Mouse (Mus musculus) heart, postnatal 0 days (tissue): Measurements from ENCODE around the gene Klk1b1. TPM values are rescaled to one million over a fixed set of nuclear protein-coding genes. Genes with fewer than 3 reads are reported as not detected.
"Not testable (repeated sequence)": the region's sequence is repeated elsewhere in the genome, so short reads cannot be mapped to it uniquely, and the experiment has no call there.

Experiments used
- ATAC-seq: fragments of 200-750 bp; cut with Nextera tagmentation; 2 replicates; pipeline ENCODE4 v1.8.0; 2017; ENCODE audit warnings: low read depth, moderate number of reproducible peaks, moderate library complexity; ENCODE audit not compliant: insufficient read depth
- DNase-seq: peaks from one replicate; pipeline ENCODE4 v3.0.0-alpha.2; 2016; ENCODE audit warnings: low spot score
- H3K27ac ChIP-seq: fragments of 300-500 bp; sonication (generic); 2 replicates; pipeline ENCODE4 v1.5.1; 2014; ENCODE audit warnings: low read depth, mild to moderate bottlenecking
- H3K27me3 ChIP-seq: fragments of 300-500 bp; sonication (generic); 2 replicates; pipeline ENCODE4 v1.6.1; 2014; ENCODE audit warnings: low read length, mixed read lengths; ENCODE audit not compliant: control insufficient read depth, insufficient read depth
- H3K36me3 ChIP-seq: fragments of 300-500 bp; sonication (generic); replicated peaks from 2 replicates; pipeline ENCODE4 v1.6.1; 2014; ENCODE audit warnings: low read length, mixed read lengths; ENCODE audit not compliant: control insufficient read depth, insufficient read depth
- H3K4me1 ChIP-seq: fragments of 300-500 bp; sonication (generic); 2 replicates; pipeline ENCODE4 v1.6.1; 2014; ENCODE audit warnings: antibody characterized with exemption; ENCODE audit not compliant: control insufficient read depth, insufficient read depth
- H3K4me2 ChIP-seq: fragments of 300-500 bp; sonication (generic); 2 replicates; pipeline ENCODE4 v1.6.1; 2014; ENCODE audit warnings: low read depth, mild to moderate bottlenecking, low read length, moderate library complexity
- H3K4me3 ChIP-seq: fragments of 300-500 bp; sonication (generic); 2 replicates; pipeline ENCODE4 v1.5.1; 2014; ENCODE audit warnings: low read depth, low read length
- H3K9ac ChIP-seq: fragments of 300-500 bp; sonication (generic); replicated peaks from 2 replicates; pipeline ENCODE4 v1.6.1; 2014; ENCODE audit warnings: low read depth, low read length, mixed read lengths
- H3K9me3 ChIP-seq: fragments of 300-500 bp; sonication (generic); replicated peaks from 2 replicates; pipeline ENCODE4 v1.6.1; 2016; ENCODE audit warnings: low read length; ENCODE audit not compliant: control insufficient read depth
- CTCF ChIP-seq: IDR thresholded peaks from 2 replicates; pipeline ENCODE4 v1.5.1; 2016; ENCODE audit warnings: antibody characterized with exemption, control low read depth, low read depth
- EP300 ChIP-seq: IDR thresholded peaks from 2 replicates; pipeline ENCODE4 v1.6.1; 2016; ENCODE audit warnings: antibody characterized with exemption, low read depth
- WGBS: fragments of 180-500 bp; shearing (Covaris S2); extraction: QIAGEN DNeasy Blood & Tissue Kit; methylation state at CpG from one replicate; pipeline ENCODE4 v1.1.7; 2014; 5-methylcytosine and 5-hydroxymethylcytosine counted together
- polyA plus RNA-seq: library from polyadenylated mRNA; unstranded; fragments of >200 nt; fragmentation: Nextera tagmentation; extraction: Ambion mirVana; gene quantifications from 2 replicates; pipeline ENCODE4 v1.2.1, GENCODE M21; 2015
- total RNA-seq: library from RNA; depleted of rRNA; stranded (reverse); fragments of >200 nt; gene quantifications from 2 replicates; pipeline ENCODE4 v1.2.3, GENCODE M21; 2014; ENCODE audit warnings: low replicate concordance; rRNA removed

Gene Klk1b1
- total and polyA plus RNA-seq, 2 experiments from 2014 or later, result not detected

DNA sequence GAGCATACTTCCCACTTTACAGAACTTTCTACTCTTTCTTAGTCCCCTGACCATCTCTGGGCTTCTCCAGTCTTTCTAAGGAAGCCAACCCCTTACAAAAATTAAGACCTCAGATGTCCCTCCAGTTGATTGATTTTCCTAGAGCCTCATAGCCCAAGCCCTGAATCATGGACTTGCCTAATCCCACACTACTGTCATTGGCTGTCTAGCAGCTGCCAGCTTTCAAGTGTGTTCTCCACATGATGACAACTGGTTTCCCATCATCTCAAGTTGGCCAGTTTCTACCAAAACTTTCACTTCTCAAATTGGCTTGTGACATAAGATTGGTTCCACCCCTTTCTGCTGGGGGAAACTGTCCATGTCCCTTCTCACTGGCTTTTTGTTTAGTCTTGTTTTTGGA, 38.3 kb downstream of the Klk1b1 start:
- DNase-seq (no peak), ATAC-seq (no peak)
- Histone ChIP-seq H3K4me2 (no peak overlapping the region), H3K4me3 (no peak overlapping the region), H3K4me1 (no peaks in the 10 kb centered on the region), H3K27ac (no peak overlapping the region), H3K36me3 (no peaks in the 10 kb centered on the region), H3K9ac (no peak overlapping the region), H3K27me3 (no peaks in the 10 kb centered on the region), H3K9me3 (no peaks in the 10 kb centered on the region)
- TF ChIP-seq CTCF (no peak), EP300 (no peak)

DNA sequence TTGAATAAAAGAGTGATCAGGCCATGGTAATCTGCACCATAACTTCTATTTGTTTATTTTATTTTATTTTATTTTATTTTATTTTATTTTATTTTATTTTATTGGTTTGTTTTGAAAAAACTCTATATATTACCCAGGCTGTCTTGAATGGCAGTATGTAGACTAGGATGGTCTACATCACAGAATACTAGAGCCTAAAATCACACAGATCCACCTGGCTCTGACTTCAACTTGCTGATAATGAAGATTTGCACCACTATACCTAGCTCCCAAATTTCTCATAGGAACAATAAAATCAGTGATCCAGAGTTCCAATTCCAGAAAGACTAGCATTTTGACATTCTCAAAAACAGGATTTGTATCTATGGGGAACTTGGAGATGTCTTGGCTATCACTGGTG, 45.3 kb downstream of the Klk1b1 start, which contains the start of gene Klk1b26:
Klk1b26 (plus strand) TSS at position 301 of the 400 bp plus-strand sequence.
- not testable (repeated sequence) for H3K4me2 ChIP-seq, DNase-seq, ATAC-seq, H3K9ac ChIP-seq, H3K4me1 ChIP-seq, H3K27me3 ChIP-seq, H3K27ac ChIP-seq, H3K4me3 ChIP-seq, H3K9me3 ChIP-seq, H3K36me3 ChIP-seq

DNA sequence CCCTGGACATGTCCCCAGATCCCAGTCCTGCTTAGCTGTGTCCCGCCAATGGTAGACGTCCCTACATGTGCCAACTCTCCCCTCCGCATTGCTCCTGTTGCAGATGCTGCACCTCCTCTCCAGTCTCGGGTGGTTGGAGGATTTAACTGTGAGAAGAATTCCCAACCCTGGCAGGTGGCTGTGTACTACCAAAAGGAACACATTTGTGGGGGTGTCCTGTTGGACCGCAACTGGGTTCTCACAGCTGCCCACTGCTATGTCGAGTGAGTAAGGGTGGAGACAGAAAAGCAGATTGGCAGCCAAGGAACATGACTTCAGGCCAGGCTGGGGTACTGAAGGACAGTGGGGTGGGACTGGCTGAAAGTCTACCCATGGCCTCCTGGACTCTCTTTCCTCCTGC, 48.1 kb downstream of the Klk1b1 start:
- WGBS, result 70% methylated on average over 6 of the region's 6 CpGs

DNA sequence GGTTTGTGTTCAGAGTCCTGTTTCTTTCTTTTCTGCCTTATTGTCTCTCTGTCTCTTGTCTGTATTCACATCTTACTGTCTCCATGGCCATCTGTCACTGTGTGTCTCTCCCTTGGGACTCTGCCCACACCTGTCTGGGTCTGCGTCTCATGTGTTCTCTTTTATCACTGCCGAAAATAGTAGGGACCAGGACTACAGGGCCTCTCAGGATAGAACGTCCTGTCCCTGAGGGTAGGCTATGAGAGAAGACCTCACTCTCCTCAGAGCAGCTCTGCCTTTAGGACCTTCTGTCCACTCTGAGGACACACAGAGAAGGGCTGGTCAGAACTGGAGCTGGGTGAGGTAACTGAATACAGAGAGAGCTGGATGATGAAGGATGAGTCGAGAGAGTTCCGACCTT, 48.5 kb downstream of the Klk1b1 start:
- Histone ChIP-seq H3K4me1 (no peaks in the 10 kb centered on the region), H3K4me2 (no peak overlapping the region), H3K27ac (no peak overlapping the region), H3K36me3 (no peaks in the 10 kb centered on the region), H3K4me3 (no peak overlapping the region), H3K27me3 (no peaks in the 10 kb centered on the region), H3K9me3 (no peaks in the 10 kb centered on the region), H3K9ac (no peak overlapping the region)
- WGBS, result 64% methylated on average over 5 of the region's 5 CpGs
- DNase-seq (no peak), ATAC-seq (no peak)
- TF ChIP-seq CTCF, result no peak
- TF ChIP-seq EP300, result no peak

More for the DNA sequence above, 48.1 kb downstream of the Klk1b1 start:
- H3K9me3 ChIP-seq, DNase-seq, H3K4me1 ChIP-seq, H3K36me3 ChIP-seq, ATAC-seq, H3K9ac ChIP-seq, H3K27ac ChIP-seq, H3K4me3 ChIP-seq, H3K4me2 ChIP-seq, H3K27me3 ChIP-seq: not testable (repeated sequence)

Other genes with a start within 250 kb of the Klk1b1 start
- not detected in 2 replicates for gene Klk12, start 197.9 kb upstream of the Klk1b1 start, total RNA-seq
- not detected in 2 replicates for gene Klk12, start 197.9 kb upstream of the Klk1b1 start, polyA plus RNA-seq
- not detected in 2 replicates for gene Klk11, start 192.1 kb upstream of the Klk1b1 start, total RNA-seq
- gene Klk11, start 192.1 kb upstream of the Klk1b1 start, polyA plus RNA-seq, result 0.15 TPM in 1 of 2 replicates, not detected in the other
- 0.31 TPM in 1 of 2 replicates, not detected in the other for gene Klk10, start 185.7 kb upstream of the Klk1b1 start, total RNA-seq
- 0.27 and 0.52 TPM in 2 replicates for gene Klk10, start 185.7 kb upstream of the Klk1b1 start, polyA plus RNA-seq
- not detected in 2 replicates for gene Klk9, start 174.9 kb upstream of the Klk1b1 start, total RNA-seq
- gene Klk9, start 174.9 kb upstream of the Klk1b1 start, polyA plus RNA-seq, result 0.08 TPM in 1 of 2 replicates, not detected in the other
- gene Klk8, start 169.2 kb upstream of the Klk1b1 start, total RNA-seq, result 9.3 and 40.6 TPM in 2 replicates
- 16.4 and 17.0 TPM in 2 replicates for gene Klk8, start 169.2 kb upstream of the Klk1b1 start, polyA plus RNA-seq
- gene Klk7, start 155.5 kb upstream of the Klk1b1 start, total RNA-seq, result not detected in 2 replicates
- 0.05 TPM in 1 of 2 replicates, not detected in the other for gene Klk7, start 155.5 kb upstream of the Klk1b1 start, polyA plus RNA-seq
- not detected in 2 replicates for gene Klk6, start 142.3 kb upstream of the Klk1b1 start, total RNA-seq
- not detected in 2 replicates for gene Klk6, start 142.3 kb upstream of the Klk1b1 start, polyA plus RNA-seq
- not detected in 2 replicates for gene Klk5, start 124.8 kb upstream of the Klk1b1 start, total RNA-seq
- not detected in 2 replicates for gene Klk5, start 124.8 kb upstream of the Klk1b1 start, polyA plus RNA-seq
- not detected in 2 replicates for gene Klk4, start 85.6 kb upstream of the Klk1b1 start, total RNA-seq
- gene Klk4, start 85.6 kb upstream of the Klk1b1 start, polyA plus RNA-seq, result not detected in 2 replicates
- gene Klk15, start 33.0 kb upstream of the Klk1b1 start, total RNA-seq, result not detected in 2 replicates
- gene Klk15, start 33.0 kb upstream of the Klk1b1 start, polyA plus RNA-seq, result not detected in 2 replicates
- gene Klk1b8, start 16.1 kb upstream of the Klk1b1 start, total RNA-seq, result not detected in 2 replicates
- gene Klk1b8, start 16.1 kb upstream of the Klk1b1 start, polyA plus RNA-seq, result not detected in 2 replicates
- gene Klk1b9, start 9.3 kb downstream of the Klk1b1 start, total RNA-seq, result not detected in 2 replicates
- not detected in 2 replicates for gene Klk1b9, start 9.3 kb downstream of the Klk1b1 start, polyA plus RNA-seq
- gene Klk1b11, start 29.1 kb downstream of the Klk1b1 start, total RNA-seq, result not detected in 2 replicates
- gene Klk1b11, start 29.1 kb downstream of the Klk1b1 start, polyA plus RNA-seq, result not detected in 2 replicates
- not detected in 2 replicates for gene Klk1b26, start 45.4 kb downstream of the Klk1b1 start, total RNA-seq
- gene Klk1b26, start 45.4 kb downstream of the Klk1b1 start, polyA plus RNA-seq, result not detected in 2 replicates
- gene Klk1b27, start 85.5 kb downstream of the Klk1b1 start, total RNA-seq, result not detected in 2 replicates
- gene Klk1b27, start 85.5 kb downstream of the Klk1b1 start, polyA plus RNA-seq, result not detected in 2 replicates
- not detected in 2 replicates for gene Klk1b21, start 135.6 kb downstream of the Klk1b1 start, total RNA-seq
- gene Klk1b21, start 135.6 kb downstream of the Klk1b1 start, polyA plus RNA-seq, result not detected in 2 replicates
- gene Klk1b22, start 145.9 kb downstream of the Klk1b1 start, total RNA-seq, result not detected in 2 replicates
- not detected in 2 replicates for gene Klk1b22, start 145.9 kb downstream of the Klk1b1 start, polyA plus RNA-seq
- not detected in 2 replicates for gene Klk1b16, start 170.0 kb downstream of the Klk1b1 start, total RNA-seq
- not detected in 2 replicates for gene Klk1b16, start 170.0 kb downstream of the Klk1b1 start, polyA plus RNA-seq
- gene Klk1b24, start 221.5 kb downstream of the Klk1b1 start, total RNA-seq, result not detected in 2 replicates
- not detected in 2 replicates for gene Klk1b24, start 221.5 kb downstream of the Klk1b1 start, polyA plus RNA-seq
- not detected in 2 replicates for gene Klk1b3, start 231.4 kb downstream of the Klk1b1 start, total RNA-seq
- gene Klk1b3, start 231.4 kb downstream of the Klk1b1 start, polyA plus RNA-seq, result not detected in 2 replicates
- not detected in 2 replicates for gene Klk1b4, start 240.7 kb downstream of the Klk1b1 start, total RNA-seq
- not detected in 2 replicates for gene Klk1b4, start 240.7 kb downstream of the Klk1b1 start, polyA plus RNA-seq
- gene Klk1b5, start 249.2 kb downstream of the Klk1b1 start, total RNA-seq, result not detected in 2 replicates
- gene Klk1b5, start 249.2 kb downstream of the Klk1b1 start, polyA plus RNA-seq, result not detected in 2 replicates